Mouse (Mus musculus): Measurements from ENCODE around the gene Svbp.

The Svbp gene

GRCm38 (mm10) chr4:119194909-119195581, at the start of gene Svbp:
TSS of gene Svbp (plus strand) at chr4:119195306.
- in situ Hi-C loops (cut with MboI) = no loop called here

- in situ Hi-C loops (cut with MboI) = no loop called here
Measured at GRCm38 (mm10) chr4:119146816-119147215, 48.3 kb upstream of the Svbp start.

GRCm38 (mm10) chr4:119147347-119147746, 47.8 kb upstream of the Svbp start:
- in situ Hi-C loops (cut with MboI) = no loop called here

DNA sequence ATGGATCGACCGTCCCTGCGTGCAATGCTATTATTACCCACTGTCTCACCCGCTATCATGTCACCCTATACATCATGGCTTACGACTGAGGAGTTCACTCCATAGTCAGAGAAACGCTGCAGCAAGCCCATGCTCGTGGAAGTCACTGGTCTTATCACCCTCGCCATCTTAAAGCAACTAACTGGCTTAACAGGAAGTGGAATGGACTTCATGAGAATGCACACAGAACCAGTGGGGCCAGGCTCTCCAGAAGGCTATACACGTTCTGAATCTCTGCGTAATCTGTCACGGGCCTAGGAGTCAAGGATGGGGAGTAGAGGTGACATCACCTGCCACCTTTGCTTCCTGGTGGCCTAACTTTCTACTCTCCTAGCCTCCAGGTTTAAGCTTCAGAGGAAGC, 46.4 kb upstream of the Svbp start:
- in situ Hi-C loops (cut with MboI) = no loop called here

DNA sequence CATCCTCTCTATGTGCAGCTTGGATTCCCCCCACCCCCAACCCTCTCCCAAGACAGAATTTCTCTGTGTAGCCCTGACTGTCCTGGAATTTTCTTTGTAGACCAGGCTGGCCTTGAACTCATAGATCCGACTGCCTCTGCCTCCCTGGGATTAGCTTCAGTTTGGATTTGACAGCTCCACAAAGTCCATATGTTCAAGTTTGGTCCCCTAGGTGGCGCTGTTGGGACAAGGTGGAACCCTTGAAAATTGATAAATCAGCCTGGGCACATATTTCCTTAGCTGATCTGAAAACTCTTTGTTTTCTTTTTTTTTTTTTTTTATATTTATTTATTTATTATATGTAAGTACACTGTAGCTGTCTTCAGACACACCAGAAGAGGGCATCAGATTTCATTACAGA, 37.9 kb upstream of the Svbp start:
- in situ Hi-C loops (cut with MboI) = loop anchor here (25.0 kb wide), 1 partner anchor 520 kb away; no protein-coding TSS in a partner anchor

DNA sequence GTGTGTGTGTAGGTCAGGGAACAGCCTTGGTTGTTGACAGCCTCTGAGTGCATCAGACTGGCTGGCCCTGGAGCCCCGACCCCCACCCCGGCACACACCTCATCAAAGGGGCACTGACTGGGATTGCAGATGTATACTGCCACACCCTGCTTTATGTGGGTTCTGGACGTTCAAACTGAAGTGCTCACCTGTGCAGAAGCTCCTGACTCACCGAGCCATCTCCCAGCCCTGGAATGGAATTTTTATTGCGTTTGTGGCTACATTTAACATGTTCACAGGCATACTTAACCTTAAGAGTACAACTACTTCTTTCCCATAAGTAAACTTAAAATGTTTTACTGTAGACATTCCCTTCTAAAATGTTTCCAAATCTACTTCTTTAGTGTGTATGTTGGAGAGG, 37.2 kb upstream of the Svbp start:
- in situ Hi-C loops (cut with MboI) = loop anchor here (25.0 kb wide), 1 partner anchor 521 kb away; no protein-coding TSS in a partner anchor

GRCm38 (mm10) chr4:119161358-119161757, 33.7 kb upstream of the Svbp start:
- in situ Hi-C loops (cut with MboI) = loop anchor here (25.0 kb wide), 1 partner anchor 524 kb away; no protein-coding TSS in a partner anchor

- in situ Hi-C loops (cut with MboI) = loop anchor here (25.0 kb wide), 1 partner anchor 526 kb away; no protein-coding TSS in a partner anchor
Measured at GRCm38 (mm10) chr4:119162990-119163389, 32.1 kb upstream of the Svbp start.

- in situ Hi-C loops (cut with MboI) = loop anchor here (25.0 kb wide), 1 partner anchor 529 kb away; no protein-coding TSS in a partner anchor
Measured at GRCm38 (mm10) chr4:119165916-119166315, 29.2 kb upstream of the Svbp start.

GRCm38 (mm10) chr4:119167068-119167467, 28.0 kb upstream of the Svbp start:
- in situ Hi-C loops (cut with MboI) = loop anchor here (25.0 kb wide), 1 partner anchor 530 kb away; no protein-coding TSS in a partner anchor

DNA sequence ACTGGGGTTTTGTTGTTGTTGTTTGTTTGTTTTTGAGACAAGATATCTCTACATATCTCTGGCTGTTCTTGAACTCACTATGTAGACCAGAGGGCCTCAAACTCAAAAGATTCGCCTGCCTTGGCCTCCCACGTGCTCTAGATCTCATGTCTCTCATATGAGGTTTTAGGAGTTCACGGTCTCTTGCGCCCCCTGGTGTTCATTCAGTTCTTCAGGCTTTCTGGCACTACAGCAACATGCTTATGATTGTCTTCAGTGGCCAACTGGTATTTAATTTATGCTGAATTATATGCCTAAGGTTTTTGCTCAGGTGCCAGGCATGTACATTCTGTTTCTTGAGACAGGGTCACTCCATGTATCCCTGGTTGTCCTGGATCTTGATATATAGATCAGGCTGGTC, 27.4 kb upstream of the Svbp start:
- in situ Hi-C loops (cut with MboI) = loop anchor here (25.0 kb wide), 1 partner anchor 530 kb away; no protein-coding TSS in a partner anchor

GRCm38 (mm10) chr4:119172919-119173650, 22.0 kb upstream of the Svbp start:
- in situ Hi-C loops (cut with MboI) = loop anchor here (5.0 to 25.0 kb wide), 2 partner anchors 171 to 536 kb away; no protein-coding TSS in a partner anchor

DNA sequence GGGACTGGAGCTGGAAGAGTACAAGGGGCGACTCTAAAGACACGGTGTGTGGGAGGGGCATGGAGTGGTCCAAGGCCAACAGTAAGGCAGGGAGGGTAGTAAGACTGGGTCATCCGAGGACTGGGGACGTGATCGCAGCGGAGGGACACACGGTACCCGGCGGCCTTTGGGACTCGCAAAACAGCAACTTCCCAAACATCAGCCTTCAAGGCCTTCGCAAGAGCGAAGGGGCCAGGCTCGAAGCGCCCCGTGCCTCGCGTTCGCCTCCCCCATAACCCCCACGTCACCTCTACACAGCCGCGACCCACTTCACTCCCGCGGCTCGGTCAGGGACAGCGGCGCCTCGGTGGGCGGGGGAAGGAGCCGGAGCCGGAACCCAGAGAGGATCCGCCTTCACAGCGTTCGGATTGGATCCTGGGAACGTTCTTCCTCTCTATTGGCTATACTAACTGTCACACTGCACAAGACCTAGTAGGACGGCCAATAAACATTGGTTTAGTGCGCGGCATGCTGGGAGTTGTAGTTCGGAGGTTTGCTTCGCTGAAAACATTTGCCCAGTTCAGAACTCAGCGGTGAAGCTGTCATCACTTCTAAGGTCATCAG, 21.2 kb upstream of the Svbp start, which contains the start of gene Zfp691:
Gene Zfp691, minus strand, starts transcription at position 345 of the 603 bp plus-strand sequence.
- in situ Hi-C loops (cut with MboI) = loop anchor here (5.0 to 25.0 kb wide), 2 partner anchors 172 to 537 kb away; no protein-coding TSS in a partner anchor

GRCm38 (mm10) chr4:119177702-119178101, 17.4 kb upstream of the Svbp start:
- in situ Hi-C loops (cut with MboI) = no loop called here

GRCm38 (mm10) chr4:119178331-119178730, 16.8 kb upstream of the Svbp start:
- in situ Hi-C loops (cut with MboI) = no loop called here

DNA sequence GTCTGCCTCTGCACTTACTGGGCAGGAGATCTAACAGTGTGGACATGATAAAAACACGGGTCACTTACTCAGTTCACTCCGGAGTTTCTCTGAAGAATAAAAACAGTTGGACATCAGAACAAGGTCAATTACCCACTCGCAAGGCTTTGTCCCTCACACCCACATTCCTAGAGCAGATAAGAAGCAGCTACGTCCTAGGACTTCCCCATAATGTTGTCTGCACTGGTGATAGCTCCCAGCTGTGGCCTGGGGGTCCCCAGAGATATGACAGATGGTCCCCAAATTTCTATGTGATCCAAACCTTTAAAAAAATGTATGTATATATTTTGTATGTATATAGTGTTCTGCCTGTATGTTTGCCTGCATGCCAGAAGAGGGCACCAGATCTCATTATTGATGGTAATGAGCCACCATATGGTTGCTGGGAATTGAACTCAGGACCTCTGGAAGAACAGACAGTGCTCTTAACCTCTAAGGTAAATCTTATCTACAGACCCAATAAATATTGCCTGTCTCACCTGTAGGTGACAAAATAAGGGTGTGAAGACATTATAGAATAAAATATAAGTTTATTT, 14.9 kb upstream of the Svbp start:
- in situ Hi-C loops (cut with MboI) = no loop called here

DNA sequence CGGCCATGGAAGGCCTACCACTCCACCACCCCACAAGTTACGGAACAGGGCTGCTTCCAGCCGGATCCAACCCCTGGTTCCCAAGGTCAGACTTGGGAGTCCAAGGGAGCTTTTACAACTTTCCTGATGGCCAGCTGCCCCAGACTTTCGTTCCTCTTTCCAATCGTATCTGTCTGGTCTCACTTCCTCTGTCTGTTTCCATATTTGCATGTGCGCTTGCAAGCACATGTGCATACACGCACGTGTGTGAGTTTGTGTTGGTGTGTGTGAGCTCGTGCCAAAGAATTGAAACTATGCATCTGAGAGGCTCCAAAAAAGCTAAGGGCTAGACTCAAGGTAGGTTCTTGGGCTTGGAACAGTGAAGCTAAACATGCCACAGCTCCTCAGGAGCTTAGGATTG, 13.7 kb upstream of the Svbp start:
- in situ Hi-C loops (cut with MboI) = no loop called here

DNA sequence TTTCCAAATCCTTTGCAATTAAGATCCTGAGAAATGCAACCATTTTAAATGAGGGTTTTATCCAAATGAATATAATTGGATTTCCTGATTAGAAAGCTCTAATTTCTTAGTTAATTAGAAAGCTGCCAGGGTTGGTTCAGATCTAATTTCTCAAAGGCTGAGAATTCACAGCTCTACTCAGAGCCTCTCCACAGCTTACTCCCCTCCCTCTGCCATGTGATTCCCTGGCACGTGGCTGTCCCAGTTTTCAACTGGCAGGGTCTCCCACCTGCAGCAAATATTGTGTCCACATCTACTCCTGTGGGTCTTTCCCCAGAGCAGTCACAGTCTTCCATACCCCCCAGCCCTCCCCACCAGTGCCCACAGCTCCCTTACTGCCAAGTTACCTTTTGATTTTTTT, 11.6 kb upstream of the Svbp start:
- in situ Hi-C loops (cut with MboI) = no loop called here

DNA sequence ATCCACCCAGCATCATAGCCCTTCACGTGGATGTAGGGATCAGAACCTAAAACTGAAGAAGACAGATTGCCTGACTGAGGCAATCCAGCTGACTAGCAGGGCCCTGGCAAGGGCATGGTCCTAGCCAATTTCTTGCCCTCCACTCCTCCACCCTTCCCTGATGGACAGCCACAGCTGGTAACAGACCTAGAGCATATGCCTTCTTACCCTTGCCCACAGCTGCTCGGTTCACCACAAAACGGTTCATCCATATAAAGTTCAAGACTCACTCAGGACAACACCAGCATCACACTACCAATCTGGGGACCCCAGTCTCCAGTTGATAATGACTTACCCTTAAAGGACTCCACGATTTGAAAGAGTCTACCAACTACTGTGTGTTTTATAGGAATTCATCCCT, 9.3 kb upstream of the Svbp start:
- in situ Hi-C loops (cut with MboI) = no loop called here

GRCm38 (mm10) chr4:119188060-119188785, 6.9 kb upstream of the Svbp start:
- in situ Hi-C loops (cut with MboI) = no loop called here

DNA sequence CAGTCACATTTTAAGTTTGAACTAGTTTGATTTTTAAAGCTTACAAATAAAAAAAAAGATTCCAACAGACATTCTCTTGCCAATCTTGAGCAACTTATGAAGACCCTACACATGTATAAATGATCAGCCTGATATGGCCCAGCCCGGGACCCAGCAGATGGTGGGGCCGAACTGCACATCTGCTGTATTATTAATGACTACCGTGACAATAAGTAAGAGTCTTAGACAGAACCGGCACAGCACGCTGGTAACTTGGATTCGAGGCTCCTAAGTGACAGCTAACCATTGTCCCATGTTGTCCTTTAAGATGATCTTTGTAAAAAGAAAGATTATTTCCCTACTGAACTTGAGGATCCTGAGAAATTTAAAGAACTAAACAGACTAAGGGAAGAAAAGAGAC, 5.7 kb upstream of the Svbp start:
- in situ Hi-C loops (cut with MboI) = no loop called here

Measured in mature B cell (primary cell).